ENCODE assay signal across 7 mouse cellular contexts in genomic region chr10:114802161-114802651, GRCm38 (mm10). TPM values are rescaled to one million over a fixed set of nuclear protein-coding genes. Genes with fewer than 3 reads are reported as not detected.
DNase-seq lines count a peak whose midpoint lies in the region; ATAC-seq and TF ChIP-seq lines count a peak whose summit lies in the region.

TSS of gene Trhde (minus strand) at chr10:114802307.

- 1% methylated on average over 30 of the region's 30 CpGs for WGBS in heart, embryonic 13.5 days
- under 1% methylated on average over 30 of the region's 30 CpGs for whole genome bisulfite sequencing in midbrain, postnatal 0 days

- no peaks in the 10 kb centered on the region for H3K36me3 ChIP-seq in G1E (replicated peaks)
- H3K36me3 ChIP-seq in heart, embryonic 13.5 days = no peaks in the 10 kb centered on the region
- H3K36me3 ChIP-seq in midbrain, postnatal 0 days (ENCODE audit: insufficient read depth, low read length) = no peaks in the 10 kb centered on the region

- H3K27me3 ChIP-seq in G1E (ENCODE audit: insufficient read depth, low read length) = no peaks in the 10 kb centered on the region
- peaks cover 77% of the 10 kb centered on the region for H3K27me3 ChIP-seq in heart, embryonic 13.5 days (replicated peaks)
- 0 out of 2 replicates have a peak, but pooled peaks cover 4% of the 10 kb centered on the region for H3K27me3 ChIP-seq in midbrain, postnatal 0 days (ENCODE audit: insufficient read depth, low read length)

- no peak within 1 kb of the TSS for H3K27ac ChIP-seq in heart, embryonic 13.5 days (replicated peaks)
- peak within 1 kb of the TSS; percentile 47; the same call in 1 of the 2 replicates for H3K27ac ChIP-seq in midbrain, postnatal 0 days (ENCODE audit: low read depth, low read length)

- peak within 1 kb of the TSS; percentile 95 for H3K4me2 ChIP-seq in heart, embryonic 13.5 days
- peak within 1 kb of the TSS; percentile 71 for H3K4me2 ChIP-seq in midbrain, postnatal 0 days (ENCODE audit: low read depth, low read length, poor library complexity, severe bottlenecking)

- peak within 1 kb of the TSS; percentile 22; the same call in 1 of the 2 replicates for H3K4me3 ChIP-seq in G1E (ENCODE audit: low read depth, low read length)
- peak within 1 kb of the TSS; percentile 64 for H3K4me3 ChIP-seq in heart, embryonic 13.5 days
- H3K4me3 ChIP-seq in midbrain, postnatal 0 days (ENCODE audit: low read depth, low read length) = peak within 1 kb of the TSS; percentile 77

- peaks cover 46% of the 10 kb centered on the region for H3K9me3 ChIP-seq in G1E (replicated peaks)
- H3K9me3 ChIP-seq in heart, embryonic 13.5 days = no peaks in the 10 kb centered on the region
- no peaks in the 10 kb centered on the region for H3K9me3 ChIP-seq in midbrain, postnatal 0 days (ENCODE audit: low read length)

- no peak for TF ChIP-seq CTCF in G1E (IDR thresholded peaks at IDR 0.05; ENCODE audit: low read depth, low read length)
- peak; percentile 52 for TF ChIP-seq CTCF in midbrain, postnatal 0 days (IDR thresholded peaks at IDR 0.05)

- peak within 1 kb of the TSS; percentile 12 for H3K9ac ChIP-seq in heart, embryonic 13.5 days
- peak within 1 kb of the TSS; percentile 61 for H3K9ac ChIP-seq in midbrain, postnatal 0 days (replicated peaks; ENCODE audit: low read length, poor library complexity, severe bottlenecking)

- DNase-seq in G1E (ENCODE audit: low spot score) = no peak
- DNase-seq in cerebellum, adult 9-10 months = peak; percentile 75
- DNase-seq in left cerebral cortex, adult 8-10 months (ENCODE audit: low spot score in 2 of 2) = peak; percentile 32 to 46
- DNase-seq in midbrain, postnatal 0 days (ENCODE audit: low spot score) = peak; percentile 52
- DNase-seq in gastrocnemius, postnatal 36 days = no peak
- no peak for DNase-seq in urinary bladder, postnatal 14 days (ENCODE audit: low spot score)

- intact Hi-C loops in gastrocnemius, postnatal 36 days (cut with DNase I) = no loop called here

- no peaks in the 10 kb centered on the region for H3K4me1 ChIP-seq in G1E (ENCODE audit: insufficient read depth, low read depth, low read length)
- H3K4me1 ChIP-seq in heart, embryonic 13.5 days = peaks cover 21% of the 10 kb centered on the region
- no peaks in the 10 kb centered on the region for H3K4me1 ChIP-seq in midbrain, postnatal 0 days (ENCODE audit: insufficient read depth, low read length)

- ATAC-seq in G1E (ENCODE audit: extremely low read depth, insufficient number of reproducible peaks, low FRiP score, poor library complexity, severe bottlenecking) = no peak
- ATAC-seq in heart, embryonic 13.5 days (ENCODE audit: extremely low read depth, insufficient number of reproducible peaks, low FRiP score, low TSS enrichment) = no peak
- peak; percentile 51 for ATAC-seq in midbrain, postnatal 0 days (ENCODE audit: low FRiP score)

RNA-seq across cellular contexts. Expression of gene Trhde, which starts in this region (rescaled TPM):
- total RNA-seq in G1E (2014; fragmentation: Nextera tagmentation) (not detected in 2 replicates), G1E (2017) (0.05 and 0.06 TPM in 2 replicates)
- polyA plus RNA-seq in G1E (2012) = not detected in 2 replicates
- not detected in 2 replicates for polyA plus RNA-seq in heart, embryonic 13.5 days (2015; fragmentation: Nextera tagmentation; extraction: Ambion mirVana)
- 10 to 100 TPM; 24.5 to 28.3 (median 25.6) TPM for total RNA-seq in left cerebral cortex, adult 8-10 months (2022)
- total RNA-seq in midbrain, postnatal 0 days (2014; rRNA removed) = 22.6 and 23.1 TPM in 2 replicates
- polyA plus RNA-seq in midbrain, postnatal 0 days (2015; fragmentation: Nextera tagmentation; extraction: Ambion mirVana) = 4.7 and 5.5 TPM in 2 replicates
- under 1 TPM; 0.26 to 0.35 TPM for total RNA-seq in gastrocnemius, postnatal 36 days (2021)

Comparison
In these comparisons a context has a peak if more than half of its experiments do, and no peak if none do; other contexts are left out.
1. RNA of gene Trhde (total RNA-seq): 24.5 to 28.3 TPM in left cerebral cortex, adult 8-10 months and 22.6 to 23.1 TPM in midbrain, postnatal 0 days; 0.26 to 0.35 TPM in gastrocnemius, postnatal 36 days and 0.05 to 0.06 TPM in G1E; every median in the first group is over 10 times any median in the second.
2. DNase-seq: peak in cerebellum, adult 9-10 months (single experiment), left cerebral cortex, adult 8-10 months (2 of 2) and midbrain, postnatal 0 days (single experiment); none in G1E (single experiment), gastrocnemius, postnatal 36 days (0 of 2) and urinary bladder, postnatal 14 days (single experiment).
3. H3K4me3 ChIP-seq: peak in every context shown above with its lines; median percentile 77 in midbrain, postnatal 0 days; 64 in heart, embryonic 13.5 days; 22 in G1E.